ENCODE assay signal across 10 mouse cellular contexts in genomic region chr4:100722532-100722931, GRCm38 (mm10). TPM values are rescaled to one million over a fixed set of nuclear protein-coding genes. Genes with fewer than 3 reads are reported as not detected.
DNase-seq lines count a peak whose midpoint lies in the region; ATAC-seq and TF ChIP-seq lines count a peak whose summit lies in the region.
"Had no signal": no experiment of that assay in that cellular context is flagged by ENCODE, and none has a peak within 500 bp of the region (broad histone marks: within the 10 kb centered on the region; RNA-seq: fewer than 3 reads in every experiment).

No protein-coding gene starts in this region.

- no peak for ATAC-seq in kidney, embryonic 14.5 days (ENCODE audit: low FRiP score, low TSS enrichment)
- no peak for ATAC-seq in liver, postnatal 0 days
- ATAC-seq in granulocyte monocyte progenitor cell, adult 5-6 weeks (replicated peaks; ENCODE audit: poor library complexity, severe bottlenecking): no peak; the same call in 1 of the 2 replicates

- H3K27me3 ChIP-seq in kidney, embryonic 14.5 days (ENCODE audit: control insufficient read depth, insufficient read depth, low read length): no peaks in the 10 kb centered on the region
- H3K27me3 ChIP-seq in embryonic facial prominence, embryonic 10.5 days (replicated peaks; ENCODE audit: low read depth, poor library complexity, severe bottlenecking): peaks cover 5% of the 10 kb centered on the region; the same call in 1 of the 2 replicates
- no peaks in the 10 kb centered on the region for H3K27me3 ChIP-seq in liver, postnatal 0 days (ENCODE audit: insufficient read depth, low read length)
- H3K27me3 ChIP-seq: embryonic facial prominence, embryonic 12.5 days; megakaryocyte, embryonic 14.5 days had no signal

- WGBS in kidney, embryonic 14.5 days: 25% methylated on average over 9 of the region's 9 CpGs
- WGBS in embryonic facial prominence, embryonic 10.5 days: 26% methylated on average over 9 of the region's 9 CpGs
- 16% methylated on average over 9 of the region's 9 CpGs for WGBS in liver, postnatal 0 days (ENCODE audit: insufficient replicate concordance)

- H3K27ac ChIP-seq in kidney, embryonic 14.5 days (ENCODE audit: low read depth, low read length): no peak overlapping the region
- no peak overlapping the region for H3K27ac ChIP-seq in embryonic facial prominence, embryonic 10.5 days (replicated peaks)
- no peak overlapping the region for H3K27ac ChIP-seq in liver, postnatal 0 days (ENCODE audit: low read depth)
- H3K27ac ChIP-seq: embryonic facial prominence, embryonic 12.5 days had no signal

- no peak overlapping the region for H3K9ac ChIP-seq in kidney, embryonic 14.5 days (ENCODE audit: low read depth, low read length)
- H3K9ac ChIP-seq in liver, postnatal 0 days (replicated peaks): no peak overlapping the region
- H3K9ac ChIP-seq: embryonic facial prominence, embryonic 12.5 days had no signal

- no peak overlapping the region for H3K4me2 ChIP-seq in kidney, embryonic 14.5 days (replicated peaks; ENCODE audit: low read depth, low read length)
- H3K4me2 ChIP-seq in liver, postnatal 0 days (ENCODE audit: low read depth, low read length): no peak overlapping the region
- H3K4me2 ChIP-seq: embryonic facial prominence, embryonic 12.5 days had no signal

- no peak for TF ChIP-seq EP300 in liver, postnatal 0 days (IDR thresholded peaks at IDR 0.05; ENCODE audit: low read depth)

- H3K4me1 ChIP-seq in kidney, embryonic 14.5 days (ENCODE audit: control insufficient read depth, insufficient read depth, low read length): no peaks in the 10 kb centered on the region
- H3K4me1 ChIP-seq in embryonic facial prominence, embryonic 10.5 days: no peaks in the 10 kb centered on the region
- H3K4me1 ChIP-seq in liver, postnatal 0 days (ENCODE audit: insufficient read depth): no peaks in the 10 kb centered on the region
- H3K4me1 ChIP-seq: embryonic facial prominence, embryonic 12.5 days; megakaryocyte, embryonic 14.5 days had no signal

- H3K36me3 ChIP-seq in kidney, embryonic 14.5 days (ENCODE audit: control insufficient read depth, insufficient read depth, low read length): no peaks in the 10 kb centered on the region
- no peaks in the 10 kb centered on the region for H3K36me3 ChIP-seq in embryonic facial prominence, embryonic 10.5 days (replicated peaks)
- H3K36me3 ChIP-seq in liver, postnatal 0 days (replicated peaks; ENCODE audit: insufficient read depth, low read length): no peaks in the 10 kb centered on the region
- H3K36me3 ChIP-seq: embryonic facial prominence, embryonic 12.5 days had no signal

- H3K9me3 ChIP-seq in kidney, embryonic 14.5 days (ENCODE audit: control insufficient read depth, low read length): no peaks in the 10 kb centered on the region
- 0 out of 2 replicates have a peak, but pooled peaks cover 2% of the 10 kb centered on the region for H3K9me3 ChIP-seq in embryonic facial prominence, embryonic 10.5 days
- H3K9me3 ChIP-seq in liver, postnatal 0 days (ENCODE audit: low read length): no peaks in the 10 kb centered on the region
- H3K9me3 ChIP-seq: embryonic facial prominence, embryonic 12.5 days had no signal

- H3K4me3 ChIP-seq in kidney, embryonic 14.5 days (ENCODE audit: low read length): no peak overlapping the region
- no peak overlapping the region for H3K4me3 ChIP-seq in embryonic facial prominence, embryonic 10.5 days
- no peak overlapping the region for H3K4me3 ChIP-seq in liver, postnatal 0 days (ENCODE audit: low read depth, low read length)
- H3K4me3 ChIP-seq: embryonic facial prominence, embryonic 12.5 days; megakaryocyte, embryonic 14.5 days had no signal

- peak; percentile 79 for DNase-seq in kidney, adult 18-20 months
- peak; percentile 2 for DNase-seq in adrenal gland, adult 8-10 months
- peak; percentile 77 for DNase-seq in embryonic facial prominence, embryonic 10.5 days (ENCODE audit: low spot score)
- peak; percentile 76 for DNase-seq in kidney, adult 9 months
- peak; percentile 57 for DNase-seq in liver, postnatal 0 days
- peak; percentile 34 to 56 for DNase-seq in right cerebral cortex, postnatal 10 days (ENCODE audit: low spot score in 2 of 2)

- peak; percentile 65 for TF ChIP-seq CTCF in liver, postnatal 0 days (IDR thresholded peaks at IDR 0.05; ENCODE audit: low read depth)

RNA-seq across cellular contexts. Expression of gene Cachd1, which starts 53.9 kb away (rescaled TPM):
- 18.7 and 25.0 TPM in 2 replicates for polyA plus RNA-seq in kidney, embryonic 14.5 days (2014; fragmentation: Nextera tagmentation; extraction: Ambion mirVana)
- total RNA-seq in adrenal gland, adult 8-10 months (2022): 10 to 100 TPM; 12.4 to 15.3 (median 13.5) TPM
- 20.6 and 24.5 TPM in 2 replicates for polyA plus RNA-seq in embryonic facial prominence, embryonic 10.5 days (2016; fragmentation: Nextera tagmentation; extraction: Ambion mirVana)
- 4.0 and 4.2 TPM in 2 replicates for polyA plus RNA-seq in liver, postnatal 0 days (2015; fragmentation: Nextera tagmentation; extraction: Ambion mirVana)
- not detected in 2 replicates for total RNA-seq in granulocyte monocyte progenitor cell, adult 5-6 weeks (2014; fragmentation: Nextera tagmentation)
- 1.8 TPM in 1 of 2 replicates, not detected in the other for total RNA-seq in granulocyte monocyte progenitor cell, adult 5-6 weeks (2017)

Comparison
In these comparisons a context has a peak if more than half of its experiments do, and no peak if none do; other contexts are left out.
1. DNase-seq: peak in every context shown above with its lines; median percentile 79 in kidney, adult 18-20 months; 77 in embryonic facial prominence, embryonic 10.5 days; 76 in kidney, adult 9 months; 57 in liver, postnatal 0 days; 45 in right cerebral cortex, postnatal 10 days; 2 in adrenal gland, adult 8-10 months.